Mouse (Mus musculus): ENCODE measurements around the gene D430019H16Rik.

DNA sequence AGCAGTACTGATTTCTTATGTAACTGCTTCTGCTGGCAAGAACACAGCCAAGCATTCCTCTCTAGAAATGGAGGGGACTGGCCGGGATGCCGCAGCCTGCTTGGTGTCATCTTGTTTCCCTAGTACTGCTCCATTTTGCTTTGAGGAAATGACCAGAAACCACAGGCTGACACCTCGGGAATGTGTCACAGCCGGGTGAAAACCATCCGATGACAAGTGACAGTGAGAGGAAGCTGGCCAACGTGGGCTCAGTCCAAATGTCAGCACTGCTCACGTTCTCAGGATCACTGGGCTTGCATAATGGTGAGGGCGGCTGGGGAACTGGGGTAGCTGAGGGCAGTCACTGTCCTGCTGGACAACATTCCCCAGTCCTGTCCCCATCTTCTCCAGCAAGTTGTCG is 75.9 kb downstream of the D430019H16Rik start:
- TF ChIP-seq CTCF (conservative IDR thresholded peaks at IDR 0.05; ENCODE audit: low read length) (no peak), NANOG (IDR thresholded peaks at IDR 0.05; ENCODE audit: borderline replicate concordance, low read length) (no peak)
